In genomic region chr2:153657659-153658058, GRCm38 (mm10) we compare ENCODE assay signal across 10 mouse cellular contexts. TPM values are rescaled to one million over a fixed set of nuclear protein-coding genes. Genes with fewer than 3 reads are reported as not detected.
"Had no signal": no experiment of that assay in that cellular context is flagged by ENCODE, and none has a peak within 500 bp of the region (broad histone marks: within the 10 kb centered on the region; RNA-seq: fewer than 3 reads in every experiment).

No protein-coding gene starts in this region.

RNA-seq across cellular contexts. Expression of gene Dnmt3c, which starts 38.8 kb away (rescaled TPM):
- polyA plus RNA-seq: forebrain, embryonic 16.5 days; heart, embryonic 12.5 days; heart, embryonic 14.5 days; heart, embryonic 16.5 days; hindbrain, embryonic 10.5 days; hindbrain, embryonic 16.5 days; inflammation-experienced regulatory T-cells, adult 6 months; kidney, adult 2 months; limb, embryonic 10.5 days; limb, embryonic 12.5 days had no signal
